In genomic region chr16:29893871-29894828, GRCm38 (mm10) we compare ENCODE assay signal across 7 mouse cellular contexts.
DNase-seq lines count a peak whose midpoint lies in the region; ATAC-seq and TF ChIP-seq lines count a peak whose summit lies in the region.

No protein-coding gene starts in this region.

- H3K4me1 ChIP-seq in testis, adult 2 months (ENCODE audit: control insufficient read depth, insufficient read depth, low read length) = peaks cover 5% of the 10 kb centered on the region
- H3K4me1 ChIP-seq in intestine, embryonic 16.5 days (ENCODE audit: control insufficient read depth, insufficient read depth, low read length) = peaks cover 22% of the 10 kb centered on the region
- H3K4me1 ChIP-seq in midbrain, embryonic 14.5 days (ENCODE audit: control insufficient read depth, insufficient read depth, low read length) = peaks cover 9% of the 10 kb centered on the region; the same call in 1 of the 2 replicates

- 23% methylated on average over 21 of the region's 21 CpGs for WGBS in intestine, embryonic 16.5 days
- 34% methylated on average over 21 of the region's 21 CpGs for WGBS in midbrain, embryonic 14.5 days

- H3K4me2 ChIP-seq in intestine, embryonic 16.5 days (ENCODE audit: low read depth, low read length) = no peak overlapping the region; the same call in none of the 2 replicates
- no peak overlapping the region for H3K4me2 ChIP-seq in midbrain, embryonic 14.5 days (ENCODE audit: low read length)

- no peak for TF ChIP-seq CTCF in testis, adult 2 months (IDR thresholded peaks at IDR 0.05; ENCODE audit: control insufficient read depth, insufficient read depth, insufficient replicate concordance, low read depth, low read length)

- no peak for TF ChIP-seq POLR2A in testis, adult 2 months (IDR thresholded peaks at IDR 0.05; ENCODE audit: control insufficient read depth, low read depth, low read length)

- no peak overlapping the region for H3K27ac ChIP-seq in testis, adult 2 months (ENCODE audit: control insufficient read depth, insufficient read depth, low read depth, low read length)
- H3K27ac ChIP-seq in intestine, embryonic 16.5 days (ENCODE audit: low read length) = 0 out of 2 replicates have a peak overlapping the region, but pooled peaks have one; percentile 3
- no peak overlapping the region for H3K27ac ChIP-seq in midbrain, embryonic 14.5 days (replicated peaks; ENCODE audit: low read depth, low read length)

- ATAC-seq in intestine, embryonic 16.5 days = peak; percentile 27; the same call in 1 of the 2 replicates
- peak; percentile 34; the same call in 1 of the 2 replicates for ATAC-seq in midbrain, embryonic 14.5 days (ENCODE audit: low FRiP score, low TSS enrichment)

- no peaks in the 10 kb centered on the region for H3K36me3 ChIP-seq in testis, adult 2 months (ENCODE audit: control insufficient read depth, insufficient read depth, low read length)
- H3K36me3 ChIP-seq in intestine, embryonic 16.5 days (ENCODE audit: control insufficient read depth, insufficient read depth, low read length) = no peaks in the 10 kb centered on the region
- H3K36me3 ChIP-seq in midbrain, embryonic 14.5 days (ENCODE audit: control insufficient read depth, insufficient read depth, low read length) = no peaks in the 10 kb centered on the region

- H3K4me3 ChIP-seq in testis, adult 2 months (ENCODE audit: control insufficient read depth, low read depth, low read length) = peak overlapping the region; percentile 40
- H3K4me3 ChIP-seq in intestine, embryonic 16.5 days (ENCODE audit: low read length) = peak overlapping the region; percentile 4; the same call in 1 of the 2 replicates
- no peak overlapping the region for H3K4me3 ChIP-seq in midbrain, embryonic 14.5 days (replicated peaks; ENCODE audit: low read depth, low read length)

- peak overlapping the region; percentile 17; the same call in 1 of the 2 replicates for H3K9ac ChIP-seq in intestine, embryonic 16.5 days (ENCODE audit: low read depth, low read length)
- no peak overlapping the region; the same call in 1 of the 2 replicates for H3K9ac ChIP-seq in midbrain, embryonic 14.5 days (replicated peaks; ENCODE audit: low read length)

- no peaks in the 10 kb centered on the region for H3K9me3 ChIP-seq in intestine, embryonic 16.5 days (ENCODE audit: control insufficient read depth, low read length)
- no peaks in the 10 kb centered on the region for H3K9me3 ChIP-seq in midbrain, embryonic 14.5 days (ENCODE audit: control insufficient read depth, low read length)

- DNase-seq in testis, postnatal 14 days (ENCODE audit: low spot score) = no peak
- DNase-seq in forelimb bud, embryonic 11.5 days (ENCODE audit: low read depth, low spot score) = peak; percentile 91
- DNase-seq in midbrain, embryonic 14.5 days = peak; percentile 49
- DNase-seq in right cerebral cortex, postnatal 36 days (ENCODE audit: low spot score in 2 of 2) = no peak
- no peak for DNase-seq in left cerebral cortex, adult 11 months (ENCODE audit: low spot score)

- no peaks in the 10 kb centered on the region for H3K27me3 ChIP-seq in testis, adult 2 months (ENCODE audit: control insufficient read depth, insufficient read depth, low read length)
- H3K27me3 ChIP-seq in intestine, embryonic 16.5 days (replicated peaks; ENCODE audit: control insufficient read depth, insufficient read depth, low read length) = no peaks in the 10 kb centered on the region
- peaks cover 5% of the 10 kb centered on the region; the same call in 1 of the 2 replicates for H3K27me3 ChIP-seq in midbrain, embryonic 14.5 days (ENCODE audit: control insufficient read depth, insufficient read depth, low read length)

Comparison
In these comparisons a context has a peak if more than half of its experiments do, and no peak if none do; other contexts are left out.
1. DNase-seq: peak in forelimb bud, embryonic 11.5 days (single experiment) and midbrain, embryonic 14.5 days (single experiment); none in testis, postnatal 14 days (single experiment), right cerebral cortex, postnatal 36 days (0 of 2) and left cerebral cortex, adult 11 months (single experiment).